Mouse (Mus musculus) heart, adult 11 months (tissue): ENCODE measurements around the gene Acad12.

Experiments
- DNase-seq: peaks from one replicate; pipeline ENCODE4 v3.0.0; 2022

Acad12 gene

DNA sequence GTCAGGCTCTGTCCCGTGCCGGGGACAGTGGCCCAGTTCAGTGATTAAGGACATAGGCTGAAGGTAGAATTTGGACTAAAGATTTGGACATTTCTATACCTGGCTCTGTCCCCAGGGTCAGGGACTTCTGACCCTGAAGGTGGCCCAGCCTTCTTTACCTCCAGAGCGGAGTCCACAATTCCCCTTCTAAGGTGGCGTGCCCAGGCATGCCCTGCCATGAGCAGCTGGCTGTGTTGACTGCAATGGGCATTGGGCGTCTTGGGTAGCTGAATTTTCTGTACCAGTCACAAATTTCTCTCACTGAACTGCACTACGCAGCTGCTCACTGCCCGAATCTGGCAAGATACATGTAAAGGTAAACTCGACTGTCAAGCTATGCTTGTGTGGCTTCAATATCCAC is 36.8 kb downstream of the Acad12 start:
- DNase-seq: no peak

- peak; percentile 95 for DNase-seq
Observed at GRCm38 (mm10) chr5:121576927-121577488, 41.7 kb downstream of the Acad12 start.

DNA sequence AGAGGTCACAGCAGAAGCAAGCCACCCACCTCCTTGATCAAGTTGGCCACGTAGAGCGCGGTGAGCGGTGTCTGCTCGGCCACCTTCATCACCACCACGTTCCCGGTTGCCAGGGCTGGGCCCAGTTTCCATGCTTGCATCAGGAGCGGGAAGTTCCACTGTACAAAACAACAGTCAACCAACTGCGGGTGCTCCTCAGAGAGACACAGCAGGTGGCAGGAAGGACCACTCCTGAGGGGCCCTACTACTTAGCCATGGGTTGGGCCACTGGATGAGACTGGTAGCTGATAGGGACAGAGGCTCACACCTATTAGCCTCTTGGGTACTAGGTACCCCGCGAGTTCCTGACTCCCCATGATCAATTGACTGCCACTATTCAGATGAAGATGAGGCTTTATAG is 42.9 kb downstream of the Acad12 start:
- DNase-seq: peak; percentile 84

GRCm38 (mm10) chr5:121574145-121574544 is 44.6 kb downstream of the Acad12 start:
- peak; percentile 91 for DNase-seq

DNA sequence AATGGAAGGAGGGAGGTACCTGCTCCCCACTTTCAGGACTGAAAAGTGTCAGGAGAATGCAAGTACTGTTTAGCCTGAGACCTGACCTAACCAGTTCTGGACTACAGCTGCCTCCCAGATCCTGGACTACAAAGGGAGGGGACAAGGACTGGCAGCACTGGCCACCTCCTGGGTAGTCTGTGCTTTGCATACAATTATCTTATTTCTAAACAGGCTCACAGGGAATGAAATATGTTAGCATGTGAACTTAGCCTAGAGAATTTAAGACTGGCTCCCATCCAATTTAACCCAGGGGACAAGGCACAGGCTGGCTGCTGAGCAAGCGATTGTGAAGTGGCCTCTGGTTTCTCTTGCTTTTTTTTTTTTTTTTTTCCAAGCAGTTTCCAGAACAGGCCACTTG is 48.0 kb downstream of the Acad12 start:
- no peak for DNase-seq

DNA sequence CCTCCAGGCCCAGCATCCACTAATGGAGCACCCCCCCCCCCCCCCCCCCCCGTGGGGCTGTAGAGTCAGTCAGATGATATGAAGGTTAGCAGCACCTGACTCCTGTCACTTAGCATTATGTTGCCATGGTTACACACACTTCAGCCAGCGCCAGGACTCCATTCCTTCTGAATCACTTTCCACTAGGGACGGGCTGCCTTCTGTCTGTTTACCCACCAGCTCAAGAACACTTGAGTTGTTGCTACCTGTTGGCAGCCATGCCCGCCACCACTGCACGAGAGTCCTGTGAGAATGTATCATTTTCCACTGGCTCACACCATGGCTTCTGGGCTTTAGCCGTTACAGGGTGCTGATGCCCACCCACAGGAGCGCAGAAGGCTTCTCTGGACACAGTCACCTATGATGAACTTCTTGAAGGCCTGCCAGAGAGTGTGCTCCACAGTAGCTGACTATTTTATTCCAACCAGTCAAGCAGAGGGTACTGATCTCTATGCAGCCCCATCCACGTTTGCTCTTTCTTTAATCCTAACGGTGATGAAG is 48.8 kb downstream of the Acad12 start:
- peak; percentile 91 for DNase-seq

- DNase-seq: peak; percentile 87
Observed at GRCm38 (mm10) chr5:121566035-121566681, 52.6 kb downstream of the Acad12 start.

- peak; percentile 98 for DNase-seq
Observed at GRCm38 (mm10) chr5:121564468-121564895, 54.3 kb downstream of the Acad12 start.

- DNase-seq: no peak
Observed at GRCm38 (mm10) chr5:121562436-121562835, 56.3 kb downstream of the Acad12 start.

DNA sequence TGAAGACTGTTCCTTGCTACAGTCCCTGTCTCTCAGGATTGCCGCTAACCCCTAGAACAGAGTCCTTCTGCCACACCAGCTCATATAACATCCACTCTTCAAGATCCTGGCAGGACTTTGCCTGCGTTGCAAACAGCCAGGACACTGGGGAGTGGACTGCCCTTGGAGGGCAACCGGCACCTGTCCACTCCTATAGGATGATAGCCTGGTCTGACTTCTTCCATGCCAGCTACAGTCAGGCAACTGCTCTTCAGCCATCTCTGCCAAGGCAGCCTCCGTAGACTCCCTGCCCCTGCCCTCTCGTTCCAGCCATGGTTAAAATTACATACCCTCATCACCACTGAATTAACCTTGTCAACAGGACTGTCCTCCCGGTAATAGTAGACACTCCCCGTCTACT is 69.5 kb downstream of the Acad12 start:
- no peak for DNase-seq

GRCm38 (mm10) chr5:121547084-121547483 is 71.7 kb downstream of the Acad12 start:
- DNase-seq: no peak
